Mouse (Mus musculus) cortical plate, adult 2 months (tissue): Measurements from ENCODE around the gene Hdac9. TPM values are rescaled to one million over a fixed set of nuclear protein-coding genes. Genes with fewer than 3 reads are reported as not detected.

Experiments used
- H3K27ac ChIP-seq: fragments of 200-500 bp; 2 replicates; pipeline ENCODE4 v1.5.1; 2012; ENCODE audit warnings: low read length, control low read depth, inconsistent platforms; ENCODE audit not compliant: insufficient read depth
- H3K4me1 ChIP-seq: fragments of 200-500 bp; 2 replicates; pipeline ENCODE4 v1.6.1; 2011; ENCODE audit warnings: low read length; ENCODE audit not compliant: control insufficient read depth, insufficient read depth
- H3K4me3 ChIP-seq: fragments of 200-500 bp; 2 replicates; pipeline ENCODE4 v1.5.1; 2011; ENCODE audit warnings: mild to moderate bottlenecking, low read length, control low read depth; ENCODE audit not compliant: insufficient read depth
- CTCF ChIP-seq: fragments of 200-500 bp; IDR thresholded peaks from 2 replicates; pipeline ENCODE4 v1.5.1; 2011; ENCODE audit warnings: mild to moderate bottlenecking, control low read depth, low read length; ENCODE audit not compliant: insufficient read depth; ENCODE audit errors: extremely low read depth
- POLR2A ChIP-seq: fragments of 200-500 bp; IDR thresholded peaks from 2 replicates; pipeline ENCODE4 v1.6.1; 2011; ENCODE audit warnings: mild to moderate bottlenecking, low read length, control low read depth; ENCODE audit not compliant: insufficient read depth; ENCODE audit errors: extremely low read depth
- polyA plus RNA-seq: library from polyadenylated mRNA; depleted of rRNA; stranded (reverse); fragments of >200 nt; gene quantifications from 2 replicates; pipeline ENCODE4 v1.2.3, GENCODE M21; 2012

Hdac9 gene
- polyA plus RNA-seq, 1 experiment, result 23.8 TPM

- H3K4me3 ChIP-seq, result peak overlapping the region; percentile 9
- no peak overlapping the region for H3K27ac ChIP-seq
- TF ChIP-seq CTCF (no peak), POLR2A (no peak)
- peaks cover 4% of the 10 kb centered on the region for H3K4me1 ChIP-seq
Measured at GRCm38 (mm10) chr12:34495940-34496339, 421.0 kb downstream of the Hdac9 start.

- no peak overlapping the region for H3K27ac ChIP-seq
- no peak overlapping the region for H3K4me3 ChIP-seq
- no peaks in the 10 kb centered on the region for H3K4me1 ChIP-seq
- no peak for TF ChIP-seq POLR2A
- TF ChIP-seq CTCF, result no peak
Measured at GRCm38 (mm10) chr12:34489629-34490028, 427.3 kb downstream of the Hdac9 start.

GRCm38 (mm10) chr12:34487666-34488065 is 429.2 kb downstream of the Hdac9 start:
- TF ChIP-seq CTCF (no peak), POLR2A (no peak)
- no peak overlapping the region for H3K27ac ChIP-seq
- no peaks in the 10 kb centered on the region for H3K4me1 ChIP-seq
- no peak overlapping the region for H3K4me3 ChIP-seq

- no peaks in the 10 kb centered on the region for H3K4me1 ChIP-seq
- TF ChIP-seq CTCF (no peak), POLR2A (no peak)
- H3K4me3 ChIP-seq, result no peak overlapping the region
- no peak overlapping the region for H3K27ac ChIP-seq
Measured at GRCm38 (mm10) chr12:34487021-34487420, 429.9 kb downstream of the Hdac9 start.

- Histone ChIP-seq H3K4me1 (no peaks in the 10 kb centered on the region), H3K4me3 (no peak overlapping the region), H3K27ac (no peak overlapping the region)
- no peak for TF ChIP-seq POLR2A
Measured at GRCm38 (mm10) chr12:34486016-34486415, 430.9 kb downstream of the Hdac9 start.

- no peak overlapping the region for H3K27ac ChIP-seq
- no peak overlapping the region for H3K4me3 ChIP-seq
- TF ChIP-seq CTCF (no peak), POLR2A (no peak)
- H3K4me1 ChIP-seq, result no peaks in the 10 kb centered on the region
Measured at GRCm38 (mm10) chr12:34481702-34482101, 435.2 kb downstream of the Hdac9 start.

GRCm38 (mm10) chr12:34472949-34473651 is 443.8 kb downstream of the Hdac9 start:
- Histone ChIP-seq H3K27ac (peak overlapping the region; percentile 31; the same call in 1 of the 2 replicates), H3K4me1 (peaks cover 2% of the 10 kb centered on the region), H3K4me3 (no peak overlapping the region)
- no peak for TF ChIP-seq CTCF
- no peak for TF ChIP-seq POLR2A

- H3K27ac ChIP-seq, result peak overlapping the region; percentile 31; the same call in 1 of the 2 replicates
- peaks cover 2% of the 10 kb centered on the region for H3K4me1 ChIP-seq
- TF ChIP-seq POLR2A (no peak), CTCF (no peak)
- H3K4me3 ChIP-seq, result no peak overlapping the region
Measured at GRCm38 (mm10) chr12:34472542-34472941, 444.4 kb downstream of the Hdac9 start.

- no peak overlapping the region for H3K4me3 ChIP-seq
- no peak for TF ChIP-seq CTCF
- no peaks in the 10 kb centered on the region for H3K4me1 ChIP-seq
- H3K27ac ChIP-seq, result no peak overlapping the region
Measured at GRCm38 (mm10) chr12:34461728-34462127, 455.2 kb downstream of the Hdac9 start.

GRCm38 (mm10) chr12:34452643-34453042 is 464.3 kb downstream of the Hdac9 start:
- H3K4me3 ChIP-seq, result no peak overlapping the region
- TF ChIP-seq POLR2A (no peak), CTCF (no peak)
- H3K27ac ChIP-seq, result no peak overlapping the region
- no peaks in the 10 kb centered on the region for H3K4me1 ChIP-seq
